Mouse (Mus musculus): Measurements from ENCODE around the gene Hist1h3b.

- TF ChIP-seq CTCF (conservative IDR thresholded peaks at IDR 0.05; ENCODE audit: insufficient read depth, insufficient read length, low read depth, low read length) (no peak), POLR2A (IDR thresholded peaks at IDR 0.05; ENCODE audit: low read depth, low read length) (no peak)
Observed at GRCm38 (mm10) chr13:23725213-23725612, 26.9 kb upstream of the Hist1h3b start.
